Mouse (Mus musculus) ovary, postnatal 10 days (tissue): ENCODE data around the gene Tgm7.
"Not testable (repeated sequence)": the region's sequence is repeated elsewhere in the genome, so short reads cannot be mapped to it uniquely, and the experiment has no call there.

ENCODE experiments used
- DNase-seq: peaks from one replicate; pipeline ENCODE4 v3.0.0; 2022; ENCODE audit warnings: low spot score

Gene Tgm7

DNA sequence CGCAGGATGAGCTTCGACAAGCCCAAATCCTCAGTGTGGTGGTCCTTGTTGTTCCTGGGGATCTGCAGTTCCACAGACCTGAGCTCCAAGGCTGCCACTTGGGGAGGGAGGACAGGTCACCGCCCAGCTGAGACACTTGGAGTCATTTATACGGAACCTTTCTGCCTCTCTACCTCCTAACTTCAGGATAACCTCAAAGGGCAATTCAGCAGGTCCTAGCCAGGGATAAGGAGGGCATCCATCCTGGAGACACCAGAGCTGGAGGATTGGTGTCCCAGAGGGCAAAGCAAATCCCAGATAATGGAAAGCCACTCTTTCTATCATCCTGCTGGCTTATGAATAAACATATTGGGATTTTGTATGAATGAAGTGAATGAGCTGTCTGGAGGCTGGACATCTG lies at the start of gene Tgm7:
Tgm7 (minus strand) TSS at position 101 of the 400 bp plus-strand sequence.
- DNase-seq: no peak

DNA sequence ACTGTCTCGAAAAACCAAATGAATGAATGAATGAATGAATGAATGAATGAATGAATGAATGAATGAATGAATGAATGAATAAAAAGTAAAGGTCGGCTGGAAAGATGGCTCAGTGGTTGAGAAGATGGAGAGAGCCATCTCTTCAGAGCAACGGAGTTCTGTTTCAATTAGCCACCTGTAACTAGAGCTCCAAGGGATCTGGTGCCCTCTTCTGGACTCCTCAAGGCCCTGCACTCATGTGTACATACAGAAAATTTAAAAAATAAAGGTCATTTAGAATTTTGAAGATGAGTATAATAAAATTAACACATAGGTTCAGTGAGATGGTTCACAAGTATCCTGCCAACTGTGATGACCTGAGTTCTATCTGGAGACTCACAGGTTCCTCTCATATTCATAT lies 43.5 kb upstream of the Tgm7 start:
- DNase-seq: no peak

DNA sequence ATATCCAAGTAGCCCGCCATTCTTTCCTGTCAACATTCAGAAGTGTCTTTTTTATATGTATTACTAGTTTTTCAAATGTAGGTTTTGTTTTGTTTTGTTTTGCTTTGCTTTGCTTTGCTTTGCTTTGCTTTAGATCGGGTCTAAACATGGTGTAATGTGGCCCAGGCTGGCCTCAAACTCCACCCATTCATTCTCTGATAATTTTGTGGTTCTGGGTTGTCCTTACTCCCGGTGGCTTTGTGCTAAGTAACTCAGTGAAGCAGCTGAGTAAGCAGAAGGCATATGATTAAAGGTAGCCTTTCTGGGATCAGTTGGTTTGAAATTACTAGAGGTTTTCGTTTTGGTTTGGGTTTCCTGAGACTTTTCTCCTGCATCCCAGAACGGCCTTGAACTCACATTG lies 40.1 kb upstream of the Tgm7 start:
- no peak for DNase-seq

DNA sequence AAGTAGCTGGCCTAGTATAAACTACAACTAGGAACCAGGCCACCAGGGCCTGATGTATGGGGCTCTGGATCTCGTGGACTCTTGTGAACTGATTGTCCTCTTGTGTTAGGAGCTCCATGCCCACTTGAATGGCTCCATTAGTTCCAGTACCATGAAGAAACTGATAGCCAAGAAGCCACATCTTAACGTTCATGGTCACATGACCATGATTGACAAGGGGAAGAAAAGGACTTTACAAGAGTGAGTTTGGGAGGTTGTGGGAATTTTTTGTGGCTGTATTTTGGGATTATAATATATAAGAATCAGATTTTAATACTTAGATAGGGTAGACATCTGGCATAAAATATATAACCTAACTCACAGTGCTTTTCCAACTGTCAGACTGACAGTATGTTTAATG lies 32.8 kb upstream of the Tgm7 start:
- no peak for DNase-seq

DNA sequence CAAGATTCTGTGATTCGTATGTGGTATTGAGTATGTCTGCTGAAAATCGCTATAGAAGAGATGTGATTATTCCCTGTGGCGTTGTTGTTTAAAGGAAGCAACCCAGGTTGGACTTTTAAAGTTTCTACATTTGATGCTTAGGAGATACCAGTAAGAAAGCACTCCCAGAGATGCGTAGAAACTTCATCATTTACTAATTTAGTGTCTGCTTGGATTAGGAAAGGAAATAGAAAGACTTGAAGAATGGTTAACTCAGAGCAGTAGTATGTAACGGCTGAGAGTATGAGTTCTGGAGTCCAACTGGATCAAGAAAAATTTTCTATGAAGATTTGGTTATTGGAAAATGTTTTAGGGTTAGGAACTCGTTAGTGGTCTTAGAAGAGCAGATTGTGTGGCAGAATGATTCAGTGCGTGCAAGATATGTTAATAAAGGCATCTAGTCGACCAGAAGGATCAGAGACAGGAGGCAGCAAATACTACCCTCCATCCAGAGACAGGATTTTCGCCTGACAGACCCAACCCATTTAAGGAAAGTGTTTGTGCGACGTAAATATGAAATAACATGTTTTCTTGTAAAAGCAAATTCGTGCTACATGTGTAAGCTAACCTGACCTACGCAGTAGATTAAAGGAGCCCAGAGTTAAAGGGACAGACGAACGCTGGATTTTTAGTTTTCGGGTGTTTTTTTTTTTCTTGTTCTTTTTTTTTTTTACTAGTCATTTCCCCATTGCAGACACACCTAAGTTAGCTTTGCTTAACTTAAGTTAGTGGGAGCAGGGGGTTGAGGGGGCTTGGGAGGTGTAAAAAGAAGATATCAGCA lies 31.8 kb upstream of the Tgm7 start:
- DNase-seq: no peak

DNA sequence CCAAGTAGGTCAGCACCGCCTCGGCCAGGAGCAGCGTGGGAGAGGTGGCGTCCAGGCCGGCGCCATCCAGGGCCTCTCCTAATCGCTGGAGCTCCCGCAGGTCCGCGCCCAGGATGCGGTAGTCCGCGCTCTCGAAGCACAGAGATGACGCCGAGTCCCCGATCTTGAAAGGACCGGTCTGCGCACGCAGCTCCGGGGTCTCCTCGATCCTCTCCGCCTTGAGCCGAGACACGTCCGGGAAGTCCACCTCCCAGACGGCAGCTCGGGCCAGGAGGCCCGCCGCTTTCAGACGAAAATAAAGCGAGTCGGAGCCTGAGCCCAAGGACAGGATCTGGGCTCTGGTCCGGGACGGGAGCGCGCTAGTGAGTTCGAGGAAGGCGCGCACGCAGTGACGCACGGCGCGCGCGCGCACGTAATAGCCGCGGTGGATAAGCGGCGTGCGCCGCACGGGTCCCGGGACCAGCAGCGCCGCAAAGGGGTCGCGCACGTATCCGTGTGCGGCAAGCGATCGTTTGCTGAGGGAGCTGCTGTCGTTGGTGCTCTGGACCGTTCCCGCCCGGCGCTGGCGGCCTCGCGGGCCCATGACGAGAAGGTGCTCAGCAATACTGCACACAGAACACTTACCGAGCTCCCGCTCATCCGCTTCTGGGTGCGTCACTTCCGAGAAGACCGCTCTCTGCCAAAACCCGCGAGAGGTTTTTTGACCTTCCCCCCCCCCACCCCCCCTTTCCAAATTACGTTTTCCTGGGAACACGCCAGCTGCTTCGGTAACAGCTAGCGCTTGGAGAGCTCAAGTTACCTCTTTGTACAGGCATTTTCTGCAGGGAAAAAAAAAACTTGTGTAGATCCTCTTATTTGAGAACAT lies 30.7 kb upstream of the Tgm7 start, which contains the start of the genes Adal and Lcmt2:
Adal (plus strand) TSS at position 411 of the 865 bp plus-strand sequence.
Lcmt2 (minus strand) TSS at position 636 of the 865 bp plus-strand sequence.
- peak; percentile 84 for DNase-seq

DNA sequence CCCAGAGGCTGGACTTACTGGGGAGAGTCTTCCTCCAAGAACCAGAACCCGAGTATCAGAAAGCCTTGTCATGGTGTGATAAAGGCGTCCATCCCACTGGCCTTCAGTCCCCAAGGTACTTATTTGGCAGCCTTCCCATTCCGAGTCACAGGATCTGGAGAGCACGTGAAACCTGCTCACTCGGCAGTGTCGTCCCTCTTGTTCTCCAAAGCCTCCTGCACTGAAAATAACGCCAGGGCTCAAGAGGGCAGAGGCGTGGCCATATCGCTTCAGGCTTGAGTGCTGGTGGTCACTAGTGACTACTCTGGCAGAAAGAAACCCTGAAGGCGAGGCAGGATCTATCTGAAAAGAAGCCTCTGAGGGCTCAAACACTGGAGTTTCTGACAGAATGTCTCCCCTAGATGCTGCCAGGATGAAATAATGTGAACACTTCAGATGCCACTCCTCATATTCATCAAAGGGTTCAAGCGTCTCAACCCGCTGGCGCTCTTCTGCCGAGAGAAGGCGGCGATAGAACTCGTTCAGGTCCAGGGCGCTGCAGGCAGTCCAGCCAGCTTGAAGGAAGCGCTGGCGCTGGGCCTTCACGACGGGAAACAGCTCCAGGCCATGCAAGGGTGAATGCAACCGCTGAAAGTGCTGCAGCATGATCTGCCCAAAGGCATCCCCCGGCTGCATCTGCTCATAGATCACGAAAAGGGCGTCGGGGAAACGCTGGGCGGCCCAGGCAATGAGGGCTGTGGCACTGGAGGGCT lies 29.8 kb upstream of the Tgm7 start:
- DNase-seq: peak; percentile 2

DNA sequence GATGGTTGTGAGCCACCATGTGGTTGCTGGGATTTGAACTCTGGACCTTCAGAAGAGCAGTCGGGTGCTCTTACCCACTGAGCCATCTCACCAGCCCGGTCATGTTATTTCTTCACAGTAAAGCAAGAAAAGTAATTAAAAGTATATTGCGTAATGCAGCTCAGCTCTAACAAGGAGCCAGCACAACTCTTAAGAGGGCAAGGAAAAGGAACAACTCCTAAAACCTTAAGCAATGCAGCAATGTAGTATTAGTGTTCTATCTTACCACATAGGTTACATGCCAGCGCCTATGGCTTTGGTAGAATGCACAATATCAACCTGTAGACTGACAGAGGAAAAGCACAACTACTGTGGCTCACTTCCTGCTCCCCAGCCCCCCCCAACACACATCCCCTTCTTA lies 27.8 kb upstream of the Tgm7 start:
- DNase-seq: no peak

DNA sequence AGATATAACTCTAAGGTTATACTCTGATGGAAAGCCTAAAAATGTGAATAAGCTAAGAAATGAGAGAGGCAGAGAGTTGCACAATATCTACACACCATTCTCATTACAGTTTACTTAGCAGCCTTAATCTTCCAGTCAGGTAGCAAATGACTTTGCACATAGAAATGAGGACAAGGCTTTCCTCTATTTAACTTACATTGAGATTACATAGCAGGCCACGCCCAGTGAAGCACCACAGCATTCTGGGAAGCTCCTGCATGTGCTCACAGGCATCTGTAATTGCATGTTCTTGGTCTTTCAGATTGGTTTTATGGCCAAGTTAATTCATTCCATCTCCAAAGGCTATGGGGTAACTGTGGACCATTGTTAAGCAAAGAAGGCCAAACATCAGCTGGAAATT lies 23.2 kb upstream of the Tgm7 start:
- DNase-seq: no peak

DNA sequence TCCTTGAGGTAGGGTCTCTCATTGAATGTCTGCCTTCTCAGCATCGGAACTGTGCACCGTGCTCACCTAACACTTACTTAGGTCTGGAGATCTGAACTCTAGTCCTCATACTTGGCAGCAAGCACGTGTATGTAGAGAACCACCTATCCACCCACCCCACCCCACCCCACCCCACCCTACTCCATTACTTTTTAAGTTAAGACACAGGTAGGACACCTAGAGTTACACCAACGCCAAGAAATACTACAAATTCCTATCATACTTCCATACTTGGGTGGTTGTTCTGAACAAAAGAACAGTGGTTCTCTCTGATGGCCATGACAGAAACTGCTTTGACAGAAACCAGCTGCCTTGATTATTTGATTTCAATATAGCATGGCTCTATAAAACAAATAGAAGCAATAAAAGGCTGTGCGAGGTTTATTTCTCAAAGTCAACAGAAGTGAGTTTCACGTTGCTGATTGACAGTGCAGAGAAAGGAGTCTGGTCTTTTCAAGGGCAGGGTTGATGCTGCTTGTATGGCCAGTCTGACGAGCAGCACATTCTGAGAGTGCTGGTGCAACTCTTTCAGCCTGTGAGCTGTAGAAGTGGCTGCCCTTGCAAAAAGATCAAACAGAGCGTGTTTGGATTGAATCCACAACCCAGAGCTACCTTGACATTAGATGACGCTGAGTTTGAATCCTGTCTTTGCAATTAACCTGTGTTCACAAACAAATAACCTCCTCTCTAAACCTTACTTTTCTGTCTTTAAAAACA lies 19.4 kb upstream of the Tgm7 start:
- no peak for DNase-seq

DNA sequence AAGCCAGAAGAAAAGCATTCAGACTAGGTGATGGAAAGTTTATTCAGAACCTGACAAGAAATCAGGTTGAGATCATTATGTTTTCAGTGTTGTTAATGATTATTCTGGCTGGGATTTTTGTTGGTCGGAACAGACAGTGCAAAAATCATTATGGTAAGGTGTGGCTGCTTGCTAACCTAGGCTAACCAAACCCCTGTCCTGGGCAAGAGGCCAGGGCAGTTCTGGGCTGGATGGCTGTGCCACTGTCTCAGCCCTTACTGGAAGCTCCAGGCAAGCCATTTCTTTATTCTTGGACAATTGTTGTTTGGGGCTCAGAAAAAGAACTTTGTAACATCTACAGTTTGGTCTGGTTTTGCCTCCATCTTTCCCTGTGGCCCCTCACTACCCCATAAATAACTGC lies 17.9 kb upstream of the Tgm7 start:
- no peak for DNase-seq

DNA sequence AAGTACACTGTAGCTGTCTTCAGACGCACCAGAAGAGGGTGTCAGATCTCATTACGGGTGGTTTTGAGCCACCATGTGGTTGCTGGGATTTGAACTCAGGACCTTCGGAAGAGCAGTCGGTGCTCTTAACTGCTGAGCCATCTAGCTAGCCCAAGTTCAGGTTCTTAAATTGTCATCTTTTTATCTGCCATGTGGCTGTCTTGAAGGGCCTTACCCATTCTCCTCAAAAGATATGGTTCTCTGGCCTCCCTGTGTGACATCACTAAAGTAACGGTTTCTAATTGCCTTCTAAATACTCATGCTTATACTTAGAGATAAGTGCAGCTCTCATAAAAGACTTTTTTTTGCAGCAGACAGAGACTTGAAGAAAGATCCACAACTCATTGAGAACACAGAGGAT lies 16.7 kb upstream of the Tgm7 start:
- DNase-seq: not testable (repeated sequence)

DNA sequence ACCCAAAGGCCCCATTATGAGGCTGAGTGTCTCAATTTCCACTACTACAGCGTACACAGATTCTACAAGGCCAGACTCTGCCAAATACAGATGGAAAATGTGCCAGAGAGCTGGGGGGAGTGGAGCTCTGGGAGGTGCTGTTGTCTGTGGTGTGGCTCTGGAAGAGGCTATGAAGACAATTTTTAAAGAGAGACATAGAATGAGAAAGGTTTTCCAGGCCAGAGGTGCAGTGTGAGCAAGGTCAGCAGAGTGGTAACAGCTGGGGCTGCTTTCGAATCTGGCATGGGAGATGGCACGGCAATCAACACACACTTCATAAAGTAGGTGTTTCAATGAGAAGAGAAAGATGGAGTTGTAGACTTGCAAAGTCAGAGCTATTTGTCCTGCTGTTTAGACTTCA lies 9.7 kb upstream of the Tgm7 start:
- no peak for DNase-seq

DNA sequence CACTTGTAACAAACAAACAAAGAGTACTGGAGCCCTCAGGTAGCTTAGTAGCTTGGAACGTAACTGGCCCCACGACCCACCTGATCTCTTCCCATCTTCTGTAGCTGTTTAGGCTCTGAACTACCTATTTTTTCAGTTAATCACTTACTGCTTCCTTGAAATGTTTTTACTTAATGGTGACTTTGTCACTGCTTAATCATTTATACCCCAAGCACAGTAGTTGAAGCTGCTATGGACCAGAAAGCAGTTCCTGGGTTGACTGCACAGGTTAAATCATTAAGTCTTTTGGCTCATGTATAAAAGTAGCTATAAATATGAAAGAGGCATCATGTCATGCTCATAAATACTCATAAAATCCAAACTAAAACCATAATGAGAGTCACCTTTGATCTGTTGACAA lies 5.8 kb upstream of the Tgm7 start:
- no peak for DNase-seq

DNA sequence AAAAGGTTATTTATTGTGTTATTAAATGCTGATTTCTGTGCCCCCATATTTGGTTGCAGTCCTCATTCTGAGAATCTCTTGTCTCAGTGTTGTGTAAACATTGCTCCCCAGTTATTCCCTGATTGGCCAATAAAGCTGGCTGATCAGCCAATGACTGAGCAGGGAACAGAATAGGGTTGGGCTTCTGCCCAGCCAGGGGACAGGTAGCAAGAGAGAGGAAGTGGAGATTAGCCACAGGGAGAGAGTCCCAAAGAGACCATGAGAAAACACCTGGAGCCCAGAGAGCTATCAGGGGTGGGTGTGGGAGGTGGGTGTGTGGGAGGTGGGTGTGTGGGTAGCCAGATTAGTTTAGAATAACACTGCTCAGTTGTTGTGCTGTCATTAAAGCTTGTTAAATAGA lies 3.7 kb downstream of the Tgm7 start:
- no peak for DNase-seq

DNA sequence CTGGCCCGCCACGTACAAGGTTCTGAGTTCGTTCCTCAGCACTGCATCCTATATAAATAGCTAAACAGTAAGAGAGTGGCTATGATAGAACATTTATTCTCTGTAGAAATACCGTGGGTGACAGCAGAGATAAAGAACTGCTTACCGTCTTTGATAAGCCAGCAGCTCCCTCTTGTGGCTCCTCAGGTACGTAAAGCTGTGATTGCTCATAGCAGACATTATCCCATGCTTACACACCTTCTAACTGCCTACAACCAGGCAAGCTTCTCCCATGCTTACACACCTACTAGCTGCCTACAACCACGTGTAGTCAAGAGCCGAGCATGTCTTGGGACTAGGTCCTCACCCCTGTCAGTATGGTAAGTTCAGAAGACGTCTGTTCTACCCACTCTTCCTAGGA lies 7.5 kb downstream of the Tgm7 start:
- DNase-seq: no peak

DNA sequence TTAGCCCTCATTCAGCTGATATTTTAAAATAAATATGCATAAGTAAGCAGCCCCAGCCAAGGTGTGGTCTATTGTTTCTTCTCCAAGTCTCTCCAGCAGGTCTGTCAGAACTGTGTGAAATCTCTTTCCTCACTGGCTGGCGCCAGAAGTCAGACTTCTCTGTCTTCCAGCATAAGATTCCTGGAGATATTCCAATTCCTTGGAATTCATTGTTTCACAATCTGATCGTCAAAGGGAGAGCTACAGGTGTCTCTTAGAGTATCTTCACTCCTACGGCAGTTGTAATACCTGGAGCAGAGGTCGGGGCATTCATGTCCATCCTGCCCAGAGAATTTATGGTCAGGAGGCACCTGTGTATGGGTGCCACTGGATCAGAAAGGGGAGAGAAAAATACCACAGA lies 19.8 kb downstream of the Tgm7 start:
- no peak for DNase-seq

DNA sequence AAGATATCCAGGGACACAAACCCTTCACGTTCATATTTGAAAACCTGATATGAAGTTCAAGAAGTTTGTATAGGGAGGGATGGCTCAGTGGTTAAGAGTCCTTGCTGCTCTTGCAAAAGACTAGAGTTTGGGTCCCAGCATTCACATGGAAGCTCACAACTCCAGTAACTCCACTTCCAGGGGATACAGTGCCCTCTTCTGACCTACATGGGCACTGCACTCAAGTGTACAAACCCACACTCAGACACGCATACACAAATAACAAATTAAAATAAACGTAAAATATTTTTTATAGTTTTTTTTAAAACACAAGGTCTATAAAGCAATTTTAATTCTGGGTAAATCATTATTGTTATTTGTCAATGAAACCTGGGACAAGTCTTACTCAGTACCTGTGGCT lies 21.1 kb downstream of the Tgm7 start:
- DNase-seq: no peak

DNA sequence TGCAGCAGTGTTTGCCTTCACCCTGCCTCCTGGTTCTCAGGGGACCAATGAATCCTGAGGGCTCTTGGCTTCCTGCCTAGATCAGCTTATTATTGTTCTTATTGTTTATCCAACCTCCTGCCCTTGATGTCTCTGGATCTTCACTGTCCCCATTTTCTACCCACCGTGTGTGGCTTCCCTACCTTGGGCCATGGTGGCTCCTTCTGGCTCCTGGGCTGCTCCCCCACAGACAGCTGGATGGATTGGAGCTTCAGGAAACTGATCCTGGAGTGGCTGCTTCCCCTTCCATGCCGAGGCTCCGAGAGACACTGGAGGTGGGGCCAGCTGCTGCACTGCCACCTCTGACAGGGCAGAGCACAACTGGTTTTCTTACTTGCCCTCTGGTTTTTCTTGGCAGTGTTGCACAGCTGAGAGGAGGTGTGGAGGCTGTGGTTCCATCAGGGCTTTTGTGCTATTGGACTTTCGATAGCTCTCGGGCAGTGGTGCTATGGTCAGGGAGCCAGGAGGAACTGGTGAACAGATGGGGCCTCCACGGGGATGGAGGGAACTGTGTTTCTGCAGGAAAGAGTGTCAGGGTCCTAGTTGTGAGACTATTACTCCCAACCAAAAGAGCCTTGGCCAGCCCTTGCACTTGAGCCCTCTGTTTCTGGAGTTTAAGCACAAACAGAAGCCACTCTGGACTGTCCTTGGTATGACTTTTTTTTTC lies 24.0 kb downstream of the Tgm7 start, which contains the start of gene Tgm5:
Tgm5 (minus strand) TSS at position 362 of the 706 bp plus-strand sequence.
- DNase-seq: no peak

DNA sequence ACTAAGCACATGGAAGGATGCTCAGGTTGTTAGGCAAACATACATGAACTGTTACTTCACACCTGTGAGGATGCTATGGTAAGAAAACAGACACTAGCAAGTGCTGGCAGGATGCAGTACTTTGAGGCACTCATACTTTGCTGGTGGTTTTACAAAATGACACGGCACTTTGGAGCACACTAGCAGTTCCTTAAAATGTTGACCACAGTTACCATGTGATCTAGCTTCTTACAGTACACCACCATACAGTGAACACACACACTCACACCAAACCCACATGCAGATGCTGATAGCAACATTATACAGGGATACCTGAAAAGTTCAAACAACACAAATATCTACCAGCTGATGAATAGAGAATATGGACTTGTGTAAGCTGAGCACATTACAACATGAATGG lies 27.0 kb downstream of the Tgm7 start:
- no peak for DNase-seq

DNA sequence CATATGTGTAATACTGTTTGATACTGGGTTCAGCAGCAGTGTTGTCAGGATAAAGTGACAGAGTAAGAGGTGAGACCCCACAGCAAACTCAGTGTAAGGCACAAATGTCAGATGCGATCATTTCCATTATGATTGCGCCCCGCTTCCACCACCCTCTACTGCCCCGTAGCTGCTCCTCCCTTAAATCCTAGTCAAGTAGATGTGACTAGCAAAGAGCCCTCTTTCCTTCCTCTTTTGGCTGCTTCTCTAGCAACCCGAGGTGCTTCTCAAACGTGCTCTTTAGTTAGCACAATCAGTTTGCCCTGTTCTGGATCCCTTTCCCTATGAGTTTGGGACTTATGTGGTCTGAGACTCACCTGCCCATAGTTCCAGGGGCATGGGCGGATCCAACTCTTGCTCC lies 34.8 kb downstream of the Tgm7 start:
- no peak for DNase-seq
